Comparison of ENCODE assay signal across 8 mouse cellular contexts in the genomic region with DNA sequence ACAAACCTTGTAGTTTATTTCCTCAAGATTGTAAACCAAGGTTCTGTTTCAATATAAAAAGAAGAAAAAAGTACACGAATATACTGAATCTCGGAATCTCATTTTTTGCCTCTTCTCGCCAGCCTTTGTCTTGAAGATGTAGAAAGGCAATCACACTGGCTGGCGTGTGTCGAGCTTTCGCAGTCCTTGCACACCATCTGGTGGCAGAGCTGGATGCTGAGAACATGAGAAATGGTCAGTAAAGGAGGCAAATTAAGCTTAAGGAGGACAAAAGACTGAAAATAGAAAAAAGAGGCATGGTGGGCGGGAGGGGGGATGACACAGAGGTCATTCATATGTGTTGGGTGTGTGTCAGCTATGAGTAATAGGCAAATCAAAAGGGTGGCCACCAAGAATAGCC. TPM values are rescaled to one million over a fixed set of nuclear protein-coding genes. Genes with fewer than 3 reads are reported as not detected.
DNase-seq lines count a peak whose midpoint lies in the region; ATAC-seq and TF ChIP-seq lines count a peak whose summit lies in the region.

No protein-coding gene starts in this region.

- no peak for TF ChIP-seq POLR2A in bone marrow macrophage, adult 2 months (IDR thresholded peaks at IDR 0.05; ENCODE audit: borderline replicate concordance, low read depth, low read length)

- WGBS in heart, embryonic 10.5 days, result 80% methylated on average over 7 of the region's 7 CpGs
- WGBS in forebrain, embryonic 11.5 days, result 69% methylated on average over 7 of the region's 7 CpGs
- 39% methylated on average over 7 of the region's 7 CpGs for WGBS in hindbrain, embryonic 15.5 days
- 71% methylated on average over 7 of the region's 7 CpGs for WGBS in neural tube, embryonic 11.5 days

- no peak overlapping the region for H3K4me2 ChIP-seq in forebrain, embryonic 11.5 days (ENCODE audit: low read depth, low read length, severe bottlenecking)
- H3K4me2 ChIP-seq in hindbrain, embryonic 15.5 days, result no peak overlapping the region
- H3K4me2 ChIP-seq in neural tube, embryonic 11.5 days (ENCODE audit: low read depth), result no peak overlapping the region

- no peak overlapping the region for H3K27ac ChIP-seq in heart, embryonic 10.5 days
- no peak overlapping the region for H3K27ac ChIP-seq in bone marrow macrophage, adult 2 months (ENCODE audit: insufficient read depth, low read depth, low read length)
- no peak overlapping the region for H3K27ac ChIP-seq in forebrain, embryonic 11.5 days (ENCODE audit: low read depth, low read length)
- H3K27ac ChIP-seq in hindbrain, embryonic 15.5 days (replicated peaks), result no peak overlapping the region
- no peak overlapping the region for H3K27ac ChIP-seq in neural tube, embryonic 11.5 days (ENCODE audit: low read depth, low read length)

- peak; percentile 76 for ATAC-seq in forebrain, embryonic 11.5 days (replicated peaks; ENCODE audit: low FRiP score)
- peak; percentile 82; the same call in 1 of the 2 replicates for ATAC-seq in hindbrain, embryonic 15.5 days (ENCODE audit: low FRiP score, low read depth)
- peak; percentile 78; the same call in 1 of the 2 replicates for ATAC-seq in neural tube, embryonic 11.5 days (ENCODE audit: insufficient read depth, low FRiP score, low TSS enrichment)
- ATAC-seq in megakaryocyte-erythroid progenitor cell, adult 5-6 weeks (replicated peaks; ENCODE audit: low FRiP score, low TSS enrichment, poor library complexity, severe bottlenecking), result no peak

- H3K27me3 ChIP-seq in heart, embryonic 10.5 days (ENCODE audit: insufficient read depth, poor library complexity, severe bottlenecking), result no peaks in the 10 kb centered on the region
- H3K27me3 ChIP-seq in forebrain, embryonic 11.5 days (ENCODE audit: control insufficient read depth, insufficient read depth, low read length), result no peaks in the 10 kb centered on the region
- H3K27me3 ChIP-seq in hindbrain, embryonic 15.5 days, result no peaks in the 10 kb centered on the region
- no peaks in the 10 kb centered on the region for H3K27me3 ChIP-seq in neural tube, embryonic 11.5 days (ENCODE audit: control insufficient read depth, insufficient read depth, low read length)

- peak; percentile 61 for TF ChIP-seq CTCF in bone marrow macrophage, adult 2 months (IDR thresholded peaks at IDR 0.05; ENCODE audit: low read depth, low read length)

- H3K4me3 ChIP-seq in heart, embryonic 10.5 days, result no peak overlapping the region
- no peak overlapping the region for H3K4me3 ChIP-seq in bone marrow macrophage, adult 2 months (ENCODE audit: insufficient read depth, low read length)
- H3K4me3 ChIP-seq in forebrain, embryonic 11.5 days (ENCODE audit: low read depth, low read length), result no peak overlapping the region
- no peak overlapping the region for H3K4me3 ChIP-seq in hindbrain, embryonic 15.5 days
- no peak overlapping the region for H3K4me3 ChIP-seq in neural tube, embryonic 11.5 days (ENCODE audit: low read depth, low read length)

- H3K9ac ChIP-seq in forebrain, embryonic 11.5 days (ENCODE audit: low read length), result no peak overlapping the region
- no peak overlapping the region for H3K9ac ChIP-seq in hindbrain, embryonic 15.5 days
- H3K9ac ChIP-seq in neural tube, embryonic 11.5 days (ENCODE audit: low read length), result no peak overlapping the region

- peak; percentile 13 to 54 for DNase-seq in heart, adult 18-20 months
- DNase-seq in heart, embryonic 10.5 days (ENCODE audit: low spot score), result no peak
- DNase-seq in forebrain, embryonic 11.5 days (ENCODE audit: low spot score), result peak; percentile 82
- DNase-seq in left cerebral cortex, adult 8-10 months (ENCODE audit: low spot score in 2 of 2), result peak; percentile 42 to 48
- DNase-seq in neural tube, embryonic 11.5 days (ENCODE audit: low spot score), result peak; percentile 74

- peaks cover 6% of the 10 kb centered on the region; the same call in 1 of the 2 replicates for H3K4me1 ChIP-seq in heart, embryonic 10.5 days
- peaks cover 22% of the 10 kb centered on the region for H3K4me1 ChIP-seq in bone marrow macrophage, adult 2 months (ENCODE audit: control insufficient read depth, insufficient read depth, low read length)
- no peaks in the 10 kb centered on the region for H3K4me1 ChIP-seq in forebrain, embryonic 11.5 days (replicated peaks; ENCODE audit: control insufficient read depth, insufficient read depth, low read length)
- H3K4me1 ChIP-seq in hindbrain, embryonic 15.5 days (replicated peaks), result peaks cover 5% of the 10 kb centered on the region; the same call in 1 of the 2 replicates
- no peaks in the 10 kb centered on the region for H3K4me1 ChIP-seq in neural tube, embryonic 11.5 days (ENCODE audit: control insufficient read depth, insufficient read depth, low read length)

- H3K9me3 ChIP-seq in heart, embryonic 10.5 days, result no peaks in the 10 kb centered on the region
- no peaks in the 10 kb centered on the region for H3K9me3 ChIP-seq in forebrain, embryonic 11.5 days (ENCODE audit: control insufficient read depth, low read length)
- no peaks in the 10 kb centered on the region for H3K9me3 ChIP-seq in hindbrain, embryonic 15.5 days
- no peaks in the 10 kb centered on the region for H3K9me3 ChIP-seq in neural tube, embryonic 11.5 days (ENCODE audit: control insufficient read depth, low read length)

- no peaks in the 10 kb centered on the region for H3K36me3 ChIP-seq in heart, embryonic 10.5 days
- H3K36me3 ChIP-seq in forebrain, embryonic 11.5 days (ENCODE audit: control insufficient read depth, insufficient read depth, low read length), result no peaks in the 10 kb centered on the region
- H3K36me3 ChIP-seq in hindbrain, embryonic 15.5 days, result no peaks in the 10 kb centered on the region
- H3K36me3 ChIP-seq in neural tube, embryonic 11.5 days (ENCODE audit: control insufficient read depth, insufficient read depth, low read length), result no peaks in the 10 kb centered on the region

RNA-seq across cellular contexts. Expression of gene Ap1s3, which starts 31.6 kb away (rescaled TPM):
- 1 to 10 TPM in 1 of 2 experiments, under 1 TPM in 1; 0.15 to 1.0 TPM for total RNA-seq in heart, adult 18-20 months (2021)
- 0.21 and 0.28 TPM in 2 replicates for polyA plus RNA-seq in heart, embryonic 10.5 days (2016; fragmentation: Nextera tagmentation; extraction: Ambion mirVana)
- polyA plus RNA-seq in bone marrow macrophage, adult 2 months (2012; ENCODE audit: insufficient read depth, insufficient read length, missing spikeins), result 1.2 and 3.8 TPM in 2 replicates
- polyA plus RNA-seq in forebrain, embryonic 11.5 days (2014; fragmentation: Nextera tagmentation; extraction: Ambion mirVana), result 0.17 TPM in 1 of 2 replicates, not detected in the other
- 0.09 and 0.12 TPM in 2 replicates for polyA plus RNA-seq in hindbrain, embryonic 15.5 days (2015; fragmentation: Nextera tagmentation; extraction: Ambion mirVana)
- 1 to 10 TPM; 2.2 to 5.1 (median 4.3) TPM for total RNA-seq in left cerebral cortex, adult 8-10 months (2022)
- polyA plus RNA-seq in neural tube, embryonic 11.5 days (2014; fragmentation: Nextera tagmentation; extraction: Ambion mirVana), result 0.16 TPM in 1 of 2 replicates, not detected in the other
- 8.4 and 14.0 TPM in 2 replicates for total RNA-seq in megakaryocyte-erythroid progenitor cell, adult 5-6 weeks (2014; fragmentation: Nextera tagmentation)
- total RNA-seq in megakaryocyte-erythroid progenitor cell, adult 5-6 weeks (2017), result 3.1 and 3.6 TPM in 2 replicates
